Mouse (Mus musculus): ENCODE results near the gene Slc10a7. TPM values are rescaled to one million over a fixed set of nuclear protein-coding genes. Genes with fewer than 3 reads are reported as not detected.

Slc10a7 gene
- polyA plus RNA-seq, 1 experiment: 18.5 TPM

DNA sequence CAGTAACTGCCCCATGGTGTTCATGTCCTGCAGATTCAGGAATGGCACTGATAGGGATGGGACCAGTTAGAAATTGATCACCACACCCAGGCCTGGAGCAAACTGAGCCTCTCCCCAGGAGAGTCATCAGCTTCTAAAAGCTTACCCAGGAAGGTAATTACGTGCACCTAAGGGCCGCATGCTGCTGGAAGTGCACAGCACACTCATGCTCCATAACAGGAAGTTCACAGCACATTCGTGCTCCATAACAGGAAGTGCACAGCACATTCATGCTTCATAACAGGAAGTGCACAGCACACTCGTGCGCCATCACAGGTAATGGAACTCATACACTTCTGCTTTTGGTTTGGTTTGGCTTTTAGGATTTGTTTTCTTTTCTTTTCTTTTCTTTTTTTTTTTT is 114.8 kb downstream of the Slc10a7 start:
- DNase-seq (ENCODE audit: low read depth): no peak

- no peak for DNase-seq (ENCODE audit: low read depth)
Measured at GRCm38 (mm10) chr8:78624738-78625442, 115.7 kb downstream of the Slc10a7 start.

DNA sequence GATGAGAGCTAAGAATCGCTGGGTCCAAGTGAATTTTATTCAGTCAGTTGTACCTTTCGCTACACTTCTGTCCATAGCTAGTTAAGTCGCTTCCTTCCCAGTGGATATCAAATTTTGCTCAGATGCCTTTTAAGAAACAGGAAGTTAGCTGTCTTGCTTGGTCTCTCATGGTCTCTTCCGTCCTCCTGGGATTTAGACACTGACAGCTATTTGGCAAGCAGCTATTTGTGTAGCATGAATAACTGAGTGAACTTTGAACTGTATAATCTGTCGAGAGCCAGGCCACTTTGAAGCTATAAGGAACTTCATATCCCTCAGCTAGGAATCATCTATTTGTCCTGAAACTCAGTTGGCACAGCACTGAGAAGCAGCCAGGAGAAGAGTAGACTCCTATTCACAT is 117.5 kb downstream of the Slc10a7 start:
- no peak for DNase-seq (ENCODE audit: low read depth)

DNA sequence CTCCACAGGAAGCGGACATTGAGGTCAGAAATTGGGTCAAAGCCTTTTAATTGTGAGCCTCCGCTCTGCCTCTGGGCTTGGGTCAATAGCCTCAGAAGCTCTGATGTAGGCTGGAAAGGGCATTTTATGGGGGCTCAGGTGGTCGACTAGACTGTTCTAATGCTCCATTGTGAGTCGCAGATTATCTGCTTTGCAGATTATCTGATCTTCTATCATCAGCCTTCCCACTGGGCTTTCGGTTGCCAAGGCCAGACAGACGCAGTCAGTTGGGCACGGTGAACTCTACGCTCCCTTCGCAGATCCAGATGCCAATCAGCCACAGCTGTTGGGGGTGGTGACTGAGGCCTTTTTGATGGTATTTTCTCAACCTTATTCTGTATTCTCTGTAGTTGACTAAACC is 118.6 kb downstream of the Slc10a7 start:
- no peak for DNase-seq (ENCODE audit: low read depth)

GRCm38 (mm10) chr8:78630414-78631164 is 121.4 kb downstream of the Slc10a7 start:
- no peak for DNase-seq (ENCODE audit: low read depth)

GRCm38 (mm10) chr8:78633012-78633411 is 123.9 kb downstream of the Slc10a7 start:
- DNase-seq (ENCODE audit: low read depth): no peak

GRCm38 (mm10) chr8:78634018-78634417 is 124.9 kb downstream of the Slc10a7 start:
- DNase-seq (ENCODE audit: low read depth): no peak

GRCm38 (mm10) chr8:78634523-78635240 is 125.5 kb downstream of the Slc10a7 start:
- DNase-seq (ENCODE audit: low read depth): no peak

DNA sequence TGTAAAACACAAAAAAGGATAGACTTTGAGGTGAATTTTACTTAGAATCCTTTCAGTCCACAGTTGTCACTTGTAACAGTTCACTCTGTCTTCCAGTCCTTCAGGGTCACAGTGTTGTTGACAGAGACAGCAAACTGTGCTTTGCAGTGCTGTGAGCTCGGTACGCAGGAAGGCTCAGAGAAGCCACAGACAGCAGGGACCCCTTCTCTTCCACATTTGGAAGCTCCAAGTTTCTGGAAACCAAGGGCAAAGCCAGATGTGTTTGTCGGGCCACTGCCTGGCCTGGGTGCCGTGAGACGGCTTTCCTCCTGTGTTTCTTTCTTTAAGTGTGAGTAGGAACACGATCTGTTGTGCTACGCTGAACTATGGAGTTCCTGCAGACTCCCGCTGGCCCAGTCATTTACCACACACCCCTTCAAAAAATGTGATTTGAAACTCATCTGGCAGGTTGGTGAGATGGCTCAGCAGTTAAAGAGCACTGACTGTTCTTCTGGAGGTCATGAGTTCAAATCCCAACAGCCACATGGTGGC is 126.2 kb downstream of the Slc10a7 start:
- no peak for DNase-seq (ENCODE audit: low read depth)

DNA sequence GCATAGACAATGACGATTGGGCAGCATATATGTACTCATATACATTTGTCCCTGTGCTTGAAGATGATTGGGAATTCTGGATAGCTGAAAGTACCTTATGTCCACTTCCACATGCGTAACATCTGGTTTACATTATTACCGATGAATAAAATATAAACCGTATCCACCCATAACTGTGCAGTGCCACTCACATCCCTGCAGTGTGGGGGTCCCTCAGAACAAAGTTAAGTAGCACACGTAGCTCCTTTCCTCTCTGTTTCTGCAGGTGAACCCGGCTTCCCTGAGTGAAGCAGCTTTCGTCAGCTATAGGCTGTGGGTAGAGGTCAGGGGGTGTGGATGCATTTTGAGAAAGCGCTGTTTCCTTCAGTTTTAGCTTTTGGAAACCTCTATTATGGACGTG is 132.8 kb downstream of the Slc10a7 start:
- DNase-seq (ENCODE audit: low read depth): no peak

GRCm38 (mm10) chr8:78642376-78642775 is 133.2 kb downstream of the Slc10a7 start:
- no peak for DNase-seq (ENCODE audit: low read depth)

GRCm38 (mm10) chr8:78647000-78647656 is 138.0 kb downstream of the Slc10a7 start:
- no peak for DNase-seq (ENCODE audit: low read depth)

DNA sequence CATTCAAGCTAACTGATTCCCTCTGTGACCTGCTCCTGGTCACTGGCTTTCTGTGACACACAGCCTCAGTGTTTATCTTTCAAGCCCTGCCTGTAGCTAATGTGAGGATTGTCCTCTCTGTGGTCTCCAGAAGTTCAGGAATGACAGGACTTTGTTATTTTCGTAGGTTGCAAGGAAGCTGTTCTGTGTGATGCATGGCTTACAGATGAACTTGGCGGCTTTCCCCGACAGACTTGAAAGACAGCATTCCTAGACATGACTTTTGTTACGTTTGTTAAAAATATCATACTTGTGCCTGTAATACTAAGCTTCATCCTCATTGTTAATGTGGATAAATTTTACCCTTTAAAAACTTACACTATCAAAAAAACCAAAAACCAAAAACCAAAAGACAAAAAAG is 138.7 kb downstream of the Slc10a7 start:
- no peak for DNase-seq (ENCODE audit: low read depth)

DNA sequence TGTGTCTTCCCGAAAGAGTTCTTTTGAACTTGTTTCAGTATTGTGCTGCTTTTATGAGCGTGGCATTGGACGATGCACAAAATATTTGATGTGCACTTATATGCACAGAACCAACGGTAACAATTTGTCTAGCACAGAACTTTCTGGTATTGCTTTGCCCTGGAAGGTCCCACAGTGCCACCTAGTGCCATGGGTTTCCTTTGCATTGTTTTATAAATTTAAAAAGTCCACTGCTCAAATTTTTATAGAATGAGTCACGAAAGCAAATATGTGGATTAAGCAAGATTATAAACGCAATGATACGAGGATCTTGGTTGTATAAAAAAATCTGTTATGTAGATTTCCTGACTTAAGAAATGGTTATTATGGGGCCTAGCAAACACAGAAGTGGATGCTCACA is 139.8 kb downstream of the Slc10a7 start:
- DNase-seq (ENCODE audit: low read depth): no peak

DNA sequence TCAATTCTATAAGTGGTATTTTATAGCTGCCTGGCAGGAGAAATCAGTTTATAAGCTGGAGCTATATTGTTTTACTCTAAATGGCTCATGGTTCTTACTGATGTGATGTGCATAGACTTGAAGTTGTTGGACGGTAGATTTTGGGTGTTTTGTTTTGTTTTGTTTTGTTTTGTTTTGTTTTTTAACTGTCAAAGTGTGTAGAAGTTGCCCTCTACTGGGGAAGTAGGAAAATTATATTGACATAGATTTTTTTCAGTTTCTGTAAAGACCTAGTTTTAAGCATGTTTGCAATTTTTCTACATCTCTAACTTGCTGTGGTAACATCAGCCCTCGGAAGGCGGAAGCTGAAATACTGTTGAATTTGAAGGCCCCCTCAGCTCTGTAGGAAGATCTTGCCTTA is 142.5 kb downstream of the Slc10a7 start:
- no peak for DNase-seq (ENCODE audit: low read depth)

DNA sequence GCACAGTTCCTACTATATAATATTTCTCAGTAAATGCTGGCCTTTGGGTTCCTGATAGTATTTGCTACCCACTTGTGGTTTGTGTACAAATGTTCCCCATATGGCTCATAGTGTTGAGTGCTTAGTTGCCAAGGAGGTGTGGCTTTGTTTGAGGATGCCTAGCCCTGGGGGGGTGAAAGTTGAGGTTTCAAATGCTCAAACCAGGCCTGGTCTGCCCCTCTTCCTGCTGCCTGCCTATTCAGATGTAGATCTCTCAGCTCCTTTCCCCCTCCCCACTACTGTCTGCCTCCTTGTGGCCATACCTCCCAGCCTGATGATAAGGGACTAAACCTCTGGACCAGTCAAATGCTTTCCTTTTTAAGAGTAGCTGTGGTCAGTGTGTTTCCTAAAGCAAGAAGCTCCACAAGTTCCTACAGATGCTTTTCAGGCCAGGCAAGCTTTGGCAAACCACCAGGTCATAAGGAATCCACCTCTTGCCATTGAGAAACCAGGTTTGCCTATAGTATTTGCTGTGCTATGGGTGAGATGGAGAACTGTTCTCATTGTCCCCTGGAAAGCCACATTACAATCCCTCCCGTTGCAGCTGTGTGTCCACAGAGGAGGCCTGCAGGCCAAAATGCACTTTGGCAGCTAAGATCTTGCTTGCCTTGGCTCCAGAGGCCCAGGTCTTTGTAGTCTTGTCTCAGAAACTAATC is 146.4 kb downstream of the Slc10a7 start:
- no peak for DNase-seq (ENCODE audit: low read depth)

GRCm38 (mm10) chr8:78656700-78657370 is 147.7 kb downstream of the Slc10a7 start:
- DNase-seq (ENCODE audit: low read depth): peak; percentile 91

- no peak for DNase-seq (ENCODE audit: low read depth)
Measured at GRCm38 (mm10) chr8:78658172-78658571, 149.0 kb downstream of the Slc10a7 start.

DNA sequence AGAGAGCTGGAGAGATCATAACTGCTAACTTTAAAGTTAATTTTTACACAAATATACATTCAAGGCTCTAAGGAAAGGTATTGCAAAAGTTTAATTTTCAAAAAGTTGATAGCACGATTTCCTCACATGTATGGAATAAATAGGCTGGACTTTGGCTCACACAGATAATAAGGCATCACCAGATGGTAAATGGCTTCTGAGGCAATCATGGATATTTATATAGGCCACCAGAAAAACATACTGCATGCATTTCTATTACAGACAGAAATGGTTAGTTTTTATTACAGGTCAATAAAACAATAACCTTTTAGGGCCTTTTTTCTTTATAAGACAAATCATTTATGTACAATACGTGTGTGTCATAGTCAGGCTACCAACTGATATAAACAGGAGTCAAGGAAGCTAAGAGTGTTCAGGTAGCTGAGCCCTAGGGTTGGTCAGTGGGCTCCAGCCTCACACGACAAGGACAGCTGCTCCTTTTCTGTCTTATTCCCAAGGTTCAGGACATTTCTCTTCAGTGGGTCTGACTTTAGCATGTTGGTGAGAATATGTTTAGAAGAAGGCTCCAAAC is 150.6 kb downstream of the Slc10a7 start:
- no peak for DNase-seq (ENCODE audit: low read depth)

DNA sequence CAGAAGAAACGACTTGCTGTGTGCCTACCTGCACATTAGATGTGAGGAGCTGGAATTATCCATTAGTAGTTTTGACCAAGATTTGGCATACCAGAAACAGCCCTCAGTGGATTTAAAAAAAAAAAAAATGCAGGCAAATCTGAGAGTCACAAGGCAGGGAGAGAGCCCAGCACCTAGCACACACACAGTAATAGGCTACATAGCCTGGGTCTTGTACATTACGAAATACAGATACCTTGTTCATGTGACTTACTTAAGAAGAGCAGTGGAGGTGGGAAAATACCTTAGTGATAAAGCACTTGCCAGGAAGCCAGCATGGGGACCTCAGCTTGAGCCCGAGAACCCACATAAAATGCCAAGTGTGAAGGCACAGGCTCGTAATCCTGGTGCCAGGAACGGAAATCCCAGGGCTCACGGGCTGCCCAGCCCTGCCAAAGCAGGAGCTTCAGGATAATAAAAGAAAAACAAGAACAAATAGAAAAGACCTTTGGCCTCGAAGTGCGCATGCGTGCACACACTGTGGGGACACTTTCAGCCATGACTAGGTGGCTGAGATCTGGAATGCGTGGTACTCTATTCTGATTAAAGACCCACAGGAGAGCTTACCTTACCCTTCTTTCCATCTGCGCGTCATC is 155.3 kb downstream of the Slc10a7 start:
- DNase-seq (ENCODE audit: low read depth): no peak
